Mouse (Mus musculus): ENCODE results near the gene Cldnd2. TPM values are rescaled to one million over a fixed set of nuclear protein-coding genes. Genes with fewer than 3 reads are reported as not detected.

The Cldnd2 gene
- polyA plus RNA-seq, 1 experiment: not detected

GRCm38 (mm10) chr7:43483236-43483635 is 42.7 kb downstream of the Cldnd2 start:
- WGBS: 10% methylated on average over 10 of the region's 10 CpGs
- no peak for DNase-seq (ENCODE audit: low read depth, low spot score)

GRCm38 (mm10) chr7:43488646-43489045 is 48.1 kb downstream of the Cldnd2 start:
- WGBS: 27% methylated on average over 5 of the region's 5 CpGs
- no peak for DNase-seq (ENCODE audit: low read depth, low spot score)

GRCm38 (mm10) chr7:43489631-43490125 is 49.1 kb downstream of the Cldnd2 start, which contains the start of gene Iglon5:
Gene Iglon5, minus strand, starts transcription at chr7:43490075.
- WGBS: 10% methylated on average over 13 of the region's 41 CpGs
- no peak for DNase-seq (ENCODE audit: low read depth, low spot score)

GRCm38 (mm10) chr7:43490182-43490584 is 49.6 kb downstream of the Cldnd2 start:
- DNase-seq (ENCODE audit: low read depth, low spot score): no peak
- 8% methylated on average over 2 of the region's 13 CpGs for WGBS

GRCm38 (mm10) chr7:43490861-43491260 is 50.3 kb downstream of the Cldnd2 start:
- DNase-seq (ENCODE audit: low read depth, low spot score): no peak
- 60% methylated on average over 9 of the region's 9 CpGs for WGBS

Other genes with a start within 250 kb of the Cldnd2 start
- 2.0 and 3.4 TPM in 2 replicates for gene Zfp715, start 127.5 kb upstream of the Cldnd2 start, polyA plus RNA-seq (2012; rRNA removed)
- 2.0 and 5.1 TPM in 2 replicates for gene Siglecf, start 89.4 kb upstream of the Cldnd2 start, polyA plus RNA-seq (2012; rRNA removed)
- gene Siglecg, start 32.6 kb upstream of the Cldnd2 start, polyA plus RNA-seq (2012; rRNA removed): 12.5 and 15.7 TPM in 2 replicates
- gene Lim2, start 13.1 kb upstream of the Cldnd2 start, polyA plus RNA-seq (2012; rRNA removed): not detected in 2 replicates
- 23.8 and 26.9 TPM in 2 replicates for gene Nkg7, start 3.7 kb upstream of the Cldnd2 start, polyA plus RNA-seq (2012; rRNA removed)
- 95.4 and 114 TPM in 2 replicates for gene Etfb, start 3.3 kb downstream of the Cldnd2 start, polyA plus RNA-seq (2012; rRNA removed)
- gene Gm45233, start 3.3 kb downstream of the Cldnd2 start, polyA plus RNA-seq (2012; rRNA removed): 0.33 TPM in 1 of 2 replicates, not detected in the other
- 2.0 and 2.2 TPM in 2 replicates for gene Vsig10l, start 22.4 kb downstream of the Cldnd2 start, polyA plus RNA-seq (2012; rRNA removed)
- gene Iglon5, start 49.3 kb downstream of the Cldnd2 start, polyA plus RNA-seq (2012; rRNA removed): 1.2 and 1.8 TPM in 2 replicates
- not detected in 2 replicates for gene 4931406B18Rik, start 65.2 kb downstream of the Cldnd2 start, polyA plus RNA-seq (2012; rRNA removed)
- gene Cd33, start 103.6 kb downstream of the Cldnd2 start, polyA plus RNA-seq (2012; rRNA removed): 2.2 and 5.0 TPM in 2 replicates
- 0.83 and 1.3 TPM in 2 replicates for gene Zfp658, start 121.5 kb downstream of the Cldnd2 start, polyA plus RNA-seq (2012; rRNA removed)
- 0.98 and 1.7 TPM in 2 replicates for gene Zfp719, start 138.8 kb downstream of the Cldnd2 start, polyA plus RNA-seq (2012; rRNA removed)
- 0.10 TPM in 1 of 2 replicates, not detected in the other for gene Zfp819, start 166.4 kb downstream of the Cldnd2 start, polyA plus RNA-seq (2012; rRNA removed)
- gene Ceacam18, start 193.9 kb downstream of the Cldnd2 start, polyA plus RNA-seq (2012; rRNA removed): 19.4 and 35.3 TPM in 2 replicates
- 4.4 and 4.8 TPM in 2 replicates for gene Siglece, start 219.4 kb downstream of the Cldnd2 start, polyA plus RNA-seq (2012; rRNA removed)
- gene Ctu1, start 231.2 kb downstream of the Cldnd2 start, polyA plus RNA-seq (2012; rRNA removed): 8.8 and 9.2 TPM in 2 replicates
- gene Klk14, start 249.6 kb downstream of the Cldnd2 start, polyA plus RNA-seq (2012; rRNA removed): 0.16 TPM in 2 replicates